Mouse (Mus musculus) pancreas, adult 10 weeks (tissue): ENCODE data around the gene Gdpd4. TPM values are rescaled to one million over a fixed set of nuclear protein-coding genes. Genes with fewer than 3 reads are reported as not detected.

Source experiments
- polyA plus RNA-seq: library from polyadenylated mRNA; stranded (reverse); fragments of 350-450 nt; fragmentation: Illumina TruSeq; extraction: RNeasy Lipid Tissue Mini Kit (QIAGEN cat#74804); gene quantifications from one replicate; pipeline ENCODE4 v1.2.3, GENCODE M21; 2015; ENCODE audit warnings: low read depth, low replicate concordance; ENCODE audit not compliant: insufficient read depth

Gene Gdpd4
- polyA plus RNA-seq, result not detected

DNA sequence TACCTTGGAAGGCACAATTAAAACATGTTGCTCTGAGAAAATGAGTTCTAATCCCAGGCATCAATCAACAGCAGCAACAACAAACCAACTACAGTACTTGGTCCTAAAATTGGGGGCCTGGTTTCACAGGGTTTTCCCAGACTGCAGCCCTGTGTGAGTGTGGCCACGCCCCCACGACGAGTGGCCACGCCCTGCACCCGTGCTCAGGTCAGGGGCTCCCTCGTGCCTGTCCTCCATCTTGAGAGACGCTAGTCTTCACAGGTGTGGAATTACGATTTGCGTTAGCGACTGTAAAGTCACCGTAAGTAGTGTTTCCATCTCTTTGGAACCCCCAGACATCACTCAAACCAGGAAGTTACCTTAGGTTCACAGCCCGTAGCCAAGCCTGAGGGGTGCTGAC lies at the start of gene Gdpd4:
TSS of gene Gdpd4 (plus strand) at position 214 of the 400 bp plus-strand sequence.

Other genes starting within 250 kb of the Gdpd4 start
- 7.7 TPM for gene Clns1a, start 223.3 kb upstream of the Gdpd4 start, polyA plus RNA-seq
- gene Aqp11, start 181.7 kb upstream of the Gdpd4 start, polyA plus RNA-seq, result 1.1 TPM
- 1.8 TPM for gene Pak1, start 131.4 kb upstream of the Gdpd4 start, polyA plus RNA-seq
- gene Myo7a, start 199.6 kb downstream of the Gdpd4 start, polyA plus RNA-seq, result 4.2 TPM
- gene Omp, start 225.5 kb downstream of the Gdpd4 start, polyA plus RNA-seq, result not detected